Mouse (Mus musculus) adrenal gland, postnatal 36 days (tissue): ENCODE data around the gene Adcy1. TPM values are rescaled to one million over a fixed set of nuclear protein-coding genes. Genes with fewer than 3 reads are reported as not detected.
A peak's percentile ranks its signal among the peaks of the same experiment; 100 is the strongest.

ENCODE experiments used
- DNase-seq, 2 experiments: peaks; one replicate each; pipeline ENCODE4 v3.0.0; 2021; ENCODE audit warnings: mixed read lengths in 1 of 2
- total RNA-seq, 2 experiments: library from RNA; stranded (reverse); gene quantifications; 2 replicates each; pipeline ENCODE4 v1.2.3; 2021

The Adcy1 gene
- total RNA-seq, 2 experiments from 2014 or later: 2.3 to 2.5 TPM

GRCm38 (mm10) chr11:7182409-7183042, 119.2 kb downstream of the Adcy1 start:
- DNase-seq: no peak

- no peak for DNase-seq
Observed at GRCm38 (mm10) chr11:7184420-7184819, 121.1 kb downstream of the Adcy1 start.

GRCm38 (mm10) chr11:7187472-7187871, 124.2 kb downstream of the Adcy1 start:
- DNase-seq: no peak

- no peak for DNase-seq
Observed at GRCm38 (mm10) chr11:7188469-7188868, 125.2 kb downstream of the Adcy1 start, which contains the start of gene Gm11985. Gene Gm11985 (minus strand): TSS chr11:7188569.

- no peak for DNase-seq
Observed at GRCm38 (mm10) chr11:7192710-7193109, 129.4 kb downstream of the Adcy1 start.

- no peak for DNase-seq
Observed at GRCm38 (mm10) chr11:7193134-7193533, 129.8 kb downstream of the Adcy1 start.

- no peak for DNase-seq
Observed at GRCm38 (mm10) chr11:7194432-7195311, 131.4 kb downstream of the Adcy1 start.

- DNase-seq: no peak
Observed at GRCm38 (mm10) chr11:7195312-7195685, 132.0 kb downstream of the Adcy1 start.

- DNase-seq: no peak
Observed at GRCm38 (mm10) chr11:7197491-7197941, 134.2 kb downstream of the Adcy1 start, which contains the start of gene Igfbp1. Gene Igfbp1 (plus strand): TSS chr11:7197782.

GRCm38 (mm10) chr11:7198006-7198405, 134.7 kb downstream of the Adcy1 start:
- no peak for DNase-seq

- DNase-seq: no peak
Observed at GRCm38 (mm10) chr11:7198481-7199256, 135.4 kb downstream of the Adcy1 start.

GRCm38 (mm10) chr11:7199736-7200392, 136.6 kb downstream of the Adcy1 start:
- DNase-seq: peak; percentile 41 to 63

- no peak for DNase-seq
Observed at GRCm38 (mm10) chr11:7200393-7200783, 137.1 kb downstream of the Adcy1 start.

GRCm38 (mm10) chr11:7202206-7202605, 138.9 kb downstream of the Adcy1 start:
- no peak for DNase-seq

- no peak for DNase-seq
Observed at GRCm38 (mm10) chr11:7203846-7204245, 140.6 kb downstream of the Adcy1 start.

GRCm38 (mm10) chr11:7210343-7210742, 147.1 kb downstream of the Adcy1 start:
- DNase-seq: peak; percentile 82 to 89

GRCm38 (mm10) chr11:7211211-7211610, 147.9 kb downstream of the Adcy1 start:
- DNase-seq: peak; percentile 14 to 45

GRCm38 (mm10) chr11:7212126-7212798, 149.0 kb downstream of the Adcy1 start:
- DNase-seq: no peak

GRCm38 (mm10) chr11:7213161-7213500, 149.8 kb downstream of the Adcy1 start:
- DNase-seq: no peak

GRCm38 (mm10) chr11:7213501-7214341, 150.4 kb downstream of the Adcy1 start, which contains the start of gene Igfbp3:
Gene Igfbp3 (minus strand): TSS chr11:7213923.
- DNase-seq: peak; percentile 52 to 68

GRCm38 (mm10) chr11:7214342-7214660, 151.0 kb downstream of the Adcy1 start:
- DNase-seq: no peak
